Mouse (Mus musculus) skeletal muscle tissue, postnatal 0 days (tissue): ENCODE measurements around the gene Efcab9. TPM values are rescaled to one million over a fixed set of nuclear protein-coding genes. Genes with fewer than 3 reads are reported as not detected.

Source experiments
- polyA plus RNA-seq: library from polyadenylated mRNA; unstranded; fragments of >200 nt; fragmentation: Nextera tagmentation; extraction: Ambion mirVana; gene quantifications from 2 replicates; pipeline ENCODE4 v1.2.1, GENCODE M21; 2015

Efcab9 gene
- 0.23 TPM in 1 of 2 replicates, not detected in the other for polyA plus RNA-seq

GRCm38 (mm10) chr11:32531871-32532764 lies at the start of gene Efcab9:
Gene Efcab9, minus strand, starts transcription at chr11:32532081.

DNA sequence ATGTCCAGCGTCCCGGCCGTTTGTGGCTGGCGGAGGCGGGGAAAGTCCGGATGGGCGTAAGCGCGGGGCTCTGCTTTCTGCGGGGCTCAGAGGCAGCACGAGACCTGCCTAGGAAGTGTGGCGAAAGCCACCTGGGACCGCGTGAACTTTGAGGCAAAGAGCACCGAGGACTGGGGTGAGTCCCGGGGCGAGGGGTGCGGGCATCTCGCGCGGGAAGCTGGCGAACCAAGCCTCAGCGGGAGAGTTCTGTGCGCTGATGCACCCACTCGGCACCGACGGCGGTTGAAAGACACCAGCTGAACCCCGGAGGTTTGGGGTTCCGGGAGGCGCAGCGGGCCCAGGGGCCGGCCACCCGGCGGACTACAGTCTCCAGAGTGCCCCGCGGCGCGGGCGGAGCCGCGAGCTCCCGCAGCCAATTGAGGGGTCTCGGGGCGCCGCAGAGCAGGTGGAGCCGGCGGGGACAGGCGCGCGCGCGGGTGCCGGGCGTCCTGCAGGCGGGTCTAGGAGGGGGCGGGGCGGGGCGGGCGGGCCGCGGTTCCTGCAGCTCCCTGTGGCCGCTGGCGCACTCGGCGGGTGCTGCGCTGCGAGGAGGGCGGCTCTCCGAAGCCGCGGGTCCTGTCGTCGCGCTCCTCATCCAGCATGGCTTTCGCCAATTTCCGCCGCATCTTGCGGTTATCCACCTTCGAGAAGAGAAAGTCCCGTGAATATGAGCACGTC lies 1.0 kb upstream of the Efcab9 start, which contains the start of gene Stk10:
Gene Stk10, plus strand, starts transcription at position 541 of the 717 bp plus-strand sequence.

Other genes with a start within 250 kb of the Efcab9 start
- 1,152 and 1,351 TPM in 2 replicates for gene Hba-a1, start 248.6 kb downstream of the Efcab9 start, polyA plus RNA-seq
- gene Hbq1b, start 245.1 kb downstream of the Efcab9 start, polyA plus RNA-seq = 0.77 TPM in 1 of 2 replicates, not detected in the other
- gene Hba-a2, start 235.6 kb downstream of the Efcab9 start, polyA plus RNA-seq = 2,779 and 3,226 TPM in 2 replicates
- gene Hbq1a, start 232.0 kb downstream of the Efcab9 start, polyA plus RNA-seq = not detected in 2 replicates
- 7.7 and 8.4 TPM in 2 replicates for gene Sh3pxd2b, start 184.3 kb downstream of the Efcab9 start, polyA plus RNA-seq
- gene Ubtd2, start 76.7 kb downstream of the Efcab9 start, polyA plus RNA-seq = 35.0 and 36.2 TPM in 2 replicates
- 1.1 and 1.6 TPM in 2 replicates for gene Stk10, start 1.2 kb upstream of the Efcab9 start, polyA plus RNA-seq
- 35.1 and 38.4 TPM in 2 replicates for gene Fbxw11, start 110.6 kb upstream of the Efcab9 start, polyA plus RNA-seq